Mouse (Mus musculus): ENCODE measurements around the gene Snapin. TPM values are rescaled to one million over a fixed set of nuclear protein-coding genes. Genes with fewer than 3 reads are reported as not detected.

The Snapin gene
- polyA plus RNA-seq, 1 experiment from 2014 or later, result 60.3 TPM

DNA sequence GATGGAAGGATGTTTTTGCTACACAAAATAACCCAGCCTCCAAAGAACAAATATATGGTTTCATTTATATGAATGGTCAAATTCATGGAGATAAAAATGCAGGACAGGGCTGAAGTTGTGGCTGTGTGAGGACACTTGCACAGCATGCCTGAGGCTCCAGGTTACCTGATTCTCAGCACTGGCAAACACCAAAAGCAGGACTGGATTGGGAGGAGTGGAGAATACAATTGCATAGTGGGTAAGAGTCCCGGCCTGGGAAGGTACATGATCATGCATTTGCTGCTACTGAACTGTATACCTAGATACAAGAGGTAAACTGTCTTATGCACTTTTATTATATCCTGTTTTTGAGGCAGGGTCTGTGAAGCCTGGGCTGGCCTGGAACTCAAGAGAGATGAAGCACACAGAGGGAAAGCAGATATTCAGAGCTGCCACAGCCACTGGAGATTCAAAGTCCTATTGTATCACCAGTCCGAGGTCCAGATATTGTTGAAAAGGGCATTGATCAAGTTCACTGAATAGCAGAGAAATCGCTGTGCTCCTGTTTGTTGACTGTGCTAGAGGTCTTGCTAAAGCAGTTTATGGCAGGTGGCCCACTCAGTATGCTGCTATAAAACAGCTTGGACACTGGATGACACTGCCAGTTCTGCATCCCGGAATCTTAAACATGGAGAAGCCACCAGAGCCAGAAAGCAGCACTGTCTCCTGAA, 3.2 kb upstream of the Snapin start:
- WGBS, result 77% methylated on average over 4 of the region's 4 CpGs
- no peak for DNase-seq (ENCODE audit: low spot score)
- peaks cover 48% of the 10 kb centered on the region for H3K36me3 ChIP-seq
- H3K27ac ChIP-seq, result no peak overlapping the region
- peaks cover 9% of the 10 kb centered on the region for H3K4me1 ChIP-seq
- H3K27me3 ChIP-seq (ENCODE audit: low read depth, poor library complexity, severe bottlenecking), result no peaks in the 10 kb centered on the region
- H3K9me3 ChIP-seq (replicated peaks), result no peaks in the 10 kb centered on the region
- no peak overlapping the region for H3K4me3 ChIP-seq

DNA sequence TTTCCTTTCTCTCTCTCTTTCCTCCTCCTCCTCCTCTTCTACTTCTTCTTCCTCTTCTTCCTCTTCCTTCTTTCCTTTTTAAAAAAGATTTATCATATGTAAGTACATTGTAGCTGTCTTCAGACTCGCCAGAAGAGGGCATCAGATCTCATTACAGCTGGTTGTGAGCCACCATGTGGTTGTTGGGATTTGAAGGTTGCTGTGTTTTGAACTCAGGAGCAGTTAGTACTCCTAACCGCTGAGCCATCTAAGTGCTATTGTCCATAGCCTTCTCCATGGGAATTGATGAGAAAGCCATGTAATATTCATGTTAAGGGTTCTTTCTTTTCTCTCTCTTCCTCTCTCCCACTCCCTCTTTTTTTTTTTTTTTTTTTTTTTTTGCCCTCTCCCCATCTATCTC, 517 bp upstream of the Snapin start:
- no peak for DNase-seq (ENCODE audit: low spot score)
- peaks cover 48% of the 10 kb centered on the region for H3K36me3 ChIP-seq

DNA sequence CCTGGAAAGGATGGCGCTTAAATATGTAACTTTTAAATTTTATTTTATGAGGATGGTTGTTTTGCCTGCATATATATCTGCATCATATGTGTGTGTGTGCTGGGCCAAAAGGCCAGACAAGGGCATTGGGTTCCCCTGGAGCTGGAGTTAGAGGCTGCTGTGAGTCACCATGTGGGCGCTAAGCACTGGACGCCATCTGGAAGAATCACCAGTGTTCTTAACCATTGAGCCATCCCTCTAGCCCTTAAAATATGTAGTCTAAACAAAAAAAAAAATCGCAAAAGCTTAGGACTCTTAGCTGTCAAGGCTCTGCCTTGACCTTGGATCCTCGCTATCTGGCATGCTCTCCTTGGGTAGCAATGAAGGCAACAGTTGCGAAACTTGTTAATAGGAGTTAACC, 2.3 kb downstream of the Snapin start:
- Histone ChIP-seq H3K36me3 (peaks cover 59% of the 10 kb centered on the region), H3K27me3 (ENCODE audit: low read depth, poor library complexity, severe bottlenecking) (no peaks in the 10 kb centered on the region), H3K9me3 (replicated peaks) (no peaks in the 10 kb centered on the region), H3K4me1 (peaks cover 9% of the 10 kb centered on the region), H3K4me3 (no peak overlapping the region), H3K27ac (no peak overlapping the region)
- WGBS, result 90% methylated on average over 6 of the region's 6 CpGs
- DNase-seq (ENCODE audit: low spot score), result no peak

More for the DNA sequence above, 517 bp upstream of the Snapin start:
- 36% methylated on average over 2 of the region's 2 CpGs for WGBS
- H3K4me1 ChIP-seq, result peaks cover 9% of the 10 kb centered on the region
- H3K9me3 ChIP-seq (replicated peaks), result no peaks in the 10 kb centered on the region
- H3K27me3 ChIP-seq (ENCODE audit: low read depth, poor library complexity, severe bottlenecking), result no peaks in the 10 kb centered on the region
- H3K27ac ChIP-seq, result no peak overlapping the region
- peak overlapping the region; percentile 73; the same call in 1 of the 2 replicates for H3K4me3 ChIP-seq

DNA sequence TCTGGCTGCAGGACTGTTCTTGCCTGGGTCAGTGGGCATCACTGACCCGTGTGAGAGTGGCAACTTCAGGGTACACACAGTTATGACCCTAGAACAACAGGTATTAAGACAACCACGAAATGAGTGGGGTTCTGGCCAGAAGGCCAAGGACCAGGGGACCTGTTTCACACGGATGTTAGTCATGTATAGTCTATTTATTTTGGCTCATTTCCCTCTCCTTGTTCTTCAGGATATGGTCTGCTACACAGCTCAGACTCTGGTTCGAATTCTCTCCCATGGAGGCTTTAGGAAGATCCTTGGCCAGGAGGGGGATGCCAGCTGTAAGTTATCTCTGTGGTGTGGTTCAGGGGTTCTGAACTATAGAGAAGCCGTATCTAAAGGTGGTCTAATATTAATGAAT, 3.8 kb downstream of the Snapin start:
- H3K36me3 ChIP-seq, result peaks cover 75% of the 10 kb centered on the region
- H3K27me3 ChIP-seq (ENCODE audit: low read depth, poor library complexity, severe bottlenecking), result no peaks in the 10 kb centered on the region
- no peaks in the 10 kb centered on the region for H3K9me3 ChIP-seq (replicated peaks)
- no peak overlapping the region for H3K27ac ChIP-seq
- no peak for DNase-seq (ENCODE audit: low spot score)
- 89% methylated on average over 5 of the region's 5 CpGs for WGBS
- H3K4me1 ChIP-seq, result peaks cover 9% of the 10 kb centered on the region
- H3K4me3 ChIP-seq, result no peak overlapping the region

DNA sequence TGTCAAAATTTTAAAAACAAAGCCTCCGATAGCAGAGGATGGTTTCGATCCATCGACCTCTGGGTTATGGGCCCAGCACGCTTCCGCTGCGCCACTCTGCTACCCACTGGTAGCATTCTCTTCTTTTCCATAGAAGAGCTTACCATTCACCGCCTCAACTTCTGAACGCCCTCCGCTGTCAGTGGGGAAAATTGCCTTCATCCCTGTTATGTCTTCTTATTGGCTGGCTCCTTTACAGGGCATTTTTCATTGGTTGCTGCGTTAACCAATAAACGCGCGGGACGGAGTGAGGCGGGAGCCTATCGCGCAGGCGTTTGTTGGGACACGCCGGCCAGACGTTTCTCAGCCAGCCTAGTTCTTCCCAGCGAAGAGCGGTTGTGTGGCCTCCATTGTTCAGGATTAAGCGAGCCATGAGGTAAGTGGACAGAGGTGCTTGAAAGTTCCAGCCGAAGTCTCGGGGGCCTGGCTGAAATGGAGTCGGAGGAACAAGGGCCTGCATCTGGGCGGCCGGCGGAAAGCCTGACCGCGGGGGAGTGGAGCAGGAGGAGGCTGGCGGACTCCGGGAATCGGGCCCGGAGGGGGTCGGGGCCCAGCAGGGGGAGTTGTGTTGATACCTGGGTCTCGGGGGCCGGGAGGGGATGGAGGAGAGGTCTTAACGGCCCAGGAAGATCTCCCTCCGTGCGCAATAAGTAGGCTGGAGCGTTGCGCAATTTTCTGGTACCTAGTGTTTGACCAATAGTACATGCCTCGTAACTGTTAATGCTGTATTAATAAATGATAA, 14.8 kb downstream of the Snapin start, which contains the start of gene Ilf2:
Gene Ilf2, plus strand, starts transcription at position 296 of the 781 bp plus-strand sequence.
- Histone ChIP-seq H3K27ac (peak within 1 kb of the TSS; percentile 98), H3K9me3 (replicated peaks) (no peaks in the 10 kb centered on the region), H3K4me3 (peak within 1 kb of the TSS; percentile 77), H3K4me1 (peaks cover 7% of the 10 kb centered on the region), H3K27me3 (ENCODE audit: low read depth, poor library complexity, severe bottlenecking) (no peaks in the 10 kb centered on the region), H3K36me3 (peaks cover 39% of the 10 kb centered on the region)
- WGBS, result under 1% methylated on average over 45 of the region's 45 CpGs
- DNase-seq (ENCODE audit: low spot score), result peak; percentile 96

DNA sequence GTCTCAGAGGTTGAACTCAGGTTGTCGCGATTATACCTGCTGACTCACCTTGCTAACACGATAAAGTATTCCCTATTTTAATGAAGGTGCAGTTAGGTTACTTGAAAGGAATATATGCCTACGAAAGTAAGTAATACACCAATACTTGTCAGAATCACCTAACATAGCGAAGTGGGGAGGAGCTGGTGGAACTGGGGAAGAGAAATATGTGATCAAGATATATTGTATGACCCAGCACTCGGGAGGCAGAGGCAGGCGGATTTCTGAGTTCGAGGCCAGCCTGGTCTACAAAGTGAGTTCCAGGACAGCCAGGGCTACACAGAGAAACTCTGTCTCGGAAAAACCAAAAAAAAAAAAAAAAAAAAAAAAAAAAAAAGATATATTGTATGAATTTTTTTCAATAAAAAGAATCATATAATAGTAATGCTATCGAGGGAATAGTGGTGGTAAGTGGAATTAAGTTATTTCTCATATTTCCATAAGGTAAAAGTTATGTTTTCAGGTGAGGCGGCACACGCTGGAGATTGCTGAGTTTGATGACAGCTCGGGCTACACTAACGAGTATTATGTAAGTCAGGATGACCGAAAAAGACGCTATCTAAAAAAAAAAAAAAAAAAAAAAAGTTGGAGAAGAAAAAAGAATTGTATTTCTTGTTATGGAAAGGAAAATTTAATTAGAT, 15.5 kb downstream of the Snapin start:
- peak overlapping the region; percentile 34 for H3K4me3 ChIP-seq
- WGBS, result 44% methylated on average over 16 of the region's 16 CpGs
- no peak for DNase-seq (ENCODE audit: low spot score)

DNA sequence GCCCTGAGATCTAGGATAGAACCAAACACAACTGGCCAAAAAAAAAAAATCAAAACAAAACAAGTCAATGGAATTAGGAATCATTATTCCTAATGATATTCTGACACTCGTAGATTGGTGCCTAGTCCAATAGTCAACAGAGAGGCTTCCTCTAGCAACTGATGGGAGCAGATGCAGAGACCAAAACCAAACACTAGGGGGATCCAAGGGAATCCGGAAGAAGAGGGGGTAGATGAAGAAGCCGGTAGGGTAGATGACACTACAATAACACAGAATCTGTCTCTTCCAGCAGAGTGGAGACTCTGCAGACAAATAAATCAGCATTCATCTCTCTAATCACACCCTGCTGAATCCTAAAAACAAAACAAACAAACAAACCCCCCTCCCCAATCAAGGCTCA, 18.6 kb downstream of the Snapin start:
- Histone ChIP-seq H3K4me3 (no peak overlapping the region), H3K4me1 (peaks cover 5% of the 10 kb centered on the region), H3K27ac (no peak overlapping the region), H3K27me3 (ENCODE audit: low read depth, poor library complexity, severe bottlenecking) (0 out of 2 replicates have a peak, but pooled peaks cover 4% of the 10 kb centered on the region), H3K9me3 (replicated peaks) (no peaks in the 10 kb centered on the region), H3K36me3 (peaks cover under 1% of the 10 kb centered on the region)
- no peak for DNase-seq (ENCODE audit: low spot score)
- WGBS, result 38% methylated on average over 3 of the region's 3 CpGs

More for the DNA sequence above, 15.5 kb downstream of the Snapin start:
- no peaks in the 10 kb centered on the region for H3K27me3 ChIP-seq (ENCODE audit: low read depth, poor library complexity, severe bottlenecking)
- no peaks in the 10 kb centered on the region for H3K9me3 ChIP-seq (replicated peaks)
- peaks cover 7% of the 10 kb centered on the region for H3K4me1 ChIP-seq
- H3K27ac ChIP-seq, result no peak overlapping the region
- peaks cover 31% of the 10 kb centered on the region for H3K36me3 ChIP-seq

DNA sequence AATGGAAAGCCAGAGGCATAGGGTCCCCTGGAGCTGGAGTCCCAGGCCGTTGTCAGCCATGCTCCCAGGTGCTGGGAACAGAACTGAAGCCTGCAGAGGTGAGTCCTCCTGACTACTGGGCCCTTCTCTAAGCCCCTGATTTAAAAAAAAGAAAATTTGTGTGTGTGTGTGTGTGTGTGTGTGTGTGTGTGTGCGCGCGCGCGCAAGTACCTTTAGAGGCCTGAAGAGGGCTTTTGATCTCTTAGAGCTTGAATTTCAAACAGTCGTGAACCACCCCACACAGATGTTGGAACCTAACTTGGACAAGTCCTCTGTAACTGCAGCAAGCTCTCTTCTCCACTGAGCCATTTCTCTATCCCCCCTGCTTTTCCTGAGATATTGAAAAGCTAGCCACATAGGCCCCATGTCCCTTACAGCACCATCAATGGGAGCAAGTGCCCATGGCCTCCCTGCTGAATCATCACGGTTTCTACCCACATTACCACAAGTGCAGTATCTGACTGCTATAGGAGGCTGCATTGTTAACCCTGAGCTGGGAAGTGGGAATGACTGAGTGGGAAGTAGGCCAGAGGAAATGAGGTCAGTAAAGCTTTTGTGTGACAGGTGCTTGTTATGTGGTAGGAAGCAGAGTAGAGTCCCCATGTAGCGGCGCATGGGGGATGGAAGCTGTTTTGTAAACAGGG, 23.1 kb downstream of the Snapin start:
- DNase-seq (ENCODE audit: low spot score), result no peak
- H3K9me3 ChIP-seq (replicated peaks), result no peaks in the 10 kb centered on the region
- no peak overlapping the region for H3K4me3 ChIP-seq
- H3K27ac ChIP-seq, result no peak overlapping the region
- peaks cover 22% of the 10 kb centered on the region for H3K4me1 ChIP-seq
- H3K36me3 ChIP-seq, result no peaks in the 10 kb centered on the region
- 91% methylated on average over 10 of the region's 10 CpGs for WGBS
- H3K27me3 ChIP-seq (ENCODE audit: low read depth, poor library complexity, severe bottlenecking), result peaks cover 40% of the 10 kb centered on the region

DNA sequence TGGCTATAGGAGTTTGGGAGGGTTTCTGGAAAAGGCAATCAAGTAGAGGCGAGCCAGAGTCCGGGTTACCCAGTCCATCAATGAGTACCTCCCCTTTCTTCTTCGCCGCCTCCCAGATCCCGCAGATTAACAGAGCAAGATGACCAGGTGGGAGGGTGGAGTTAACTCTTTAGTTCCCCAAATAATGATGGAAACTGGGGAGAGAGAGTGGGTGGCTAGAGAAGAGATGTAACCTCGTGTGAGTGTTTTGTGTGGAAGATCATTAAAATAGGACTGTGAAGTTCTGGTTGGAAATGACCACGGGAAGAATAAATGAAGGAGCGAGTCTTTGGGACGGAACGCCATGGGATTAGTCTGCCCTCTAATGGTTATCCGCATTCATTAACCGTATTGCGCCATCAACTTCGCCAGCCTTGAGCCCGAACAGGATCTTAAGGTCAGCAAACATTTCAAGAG, 24.5 kb downstream of the Snapin start:
- Histone ChIP-seq H3K4me1 (peaks cover 22% of the 10 kb centered on the region), H3K27ac (peak overlapping the region; percentile 68; the same call in 1 of the 2 replicates), H3K9me3 (replicated peaks) (no peaks in the 10 kb centered on the region), H3K27me3 (ENCODE audit: low read depth, poor library complexity, severe bottlenecking) (peaks cover 53% of the 10 kb centered on the region), H3K36me3 (no peaks in the 10 kb centered on the region), H3K4me3 (peak overlapping the region; percentile 58)
- peak; percentile 66 for DNase-seq (ENCODE audit: low spot score)
- under 1% methylated on average over 15 of the region's 15 CpGs for WGBS

DNA sequence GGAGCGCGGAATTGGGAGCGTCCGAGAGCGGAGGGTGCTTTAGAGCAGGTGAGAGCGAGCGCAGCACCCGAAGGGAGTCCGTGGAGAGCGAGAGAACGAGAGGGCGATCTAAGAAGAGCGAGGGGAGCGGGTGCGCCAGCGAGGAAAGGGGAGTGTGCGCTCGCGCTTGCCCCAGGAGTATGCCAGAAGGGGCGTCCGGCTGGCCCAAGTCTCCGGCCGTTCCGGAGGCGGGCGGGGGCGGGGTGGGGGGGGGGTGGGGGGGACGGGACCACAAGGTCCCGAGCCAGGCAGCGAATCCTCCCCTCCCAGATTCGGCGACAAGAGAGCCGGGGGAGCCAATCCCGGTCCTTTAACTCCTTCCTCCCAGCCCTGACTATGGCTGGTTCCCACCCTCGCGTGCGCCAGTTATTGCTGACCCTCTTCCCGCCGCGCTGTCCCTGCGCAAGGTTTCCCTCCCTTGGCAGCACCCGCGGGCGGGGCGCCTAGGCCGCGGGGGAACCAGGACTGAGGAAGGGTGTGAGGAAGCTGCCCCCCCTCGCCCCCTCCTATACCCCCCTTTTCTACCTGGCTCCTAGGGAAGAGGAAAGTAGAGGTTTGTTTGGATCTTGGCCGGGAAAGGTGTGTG, 25.0 kb downstream of the Snapin start, which contains the start of gene Npr1:
Gene Npr1, minus strand, starts transcription at position 181 of the 625 bp plus-strand sequence.
- Histone ChIP-seq H3K36me3 (no peaks in the 10 kb centered on the region), H3K4me3 (peak within 1 kb of the TSS; percentile 58), H3K27ac (peak within 1 kb of the TSS; percentile 68), H3K27me3 (ENCODE audit: low read depth, poor library complexity, severe bottlenecking) (peaks cover 59% of the 10 kb centered on the region), H3K9me3 (replicated peaks) (no peaks in the 10 kb centered on the region), H3K4me1 (peaks cover 22% of the 10 kb centered on the region)
- peak; percentile 69 for DNase-seq (ENCODE audit: low spot score)
- under 1% methylated on average over 43 of the region's 49 CpGs for WGBS

DNA sequence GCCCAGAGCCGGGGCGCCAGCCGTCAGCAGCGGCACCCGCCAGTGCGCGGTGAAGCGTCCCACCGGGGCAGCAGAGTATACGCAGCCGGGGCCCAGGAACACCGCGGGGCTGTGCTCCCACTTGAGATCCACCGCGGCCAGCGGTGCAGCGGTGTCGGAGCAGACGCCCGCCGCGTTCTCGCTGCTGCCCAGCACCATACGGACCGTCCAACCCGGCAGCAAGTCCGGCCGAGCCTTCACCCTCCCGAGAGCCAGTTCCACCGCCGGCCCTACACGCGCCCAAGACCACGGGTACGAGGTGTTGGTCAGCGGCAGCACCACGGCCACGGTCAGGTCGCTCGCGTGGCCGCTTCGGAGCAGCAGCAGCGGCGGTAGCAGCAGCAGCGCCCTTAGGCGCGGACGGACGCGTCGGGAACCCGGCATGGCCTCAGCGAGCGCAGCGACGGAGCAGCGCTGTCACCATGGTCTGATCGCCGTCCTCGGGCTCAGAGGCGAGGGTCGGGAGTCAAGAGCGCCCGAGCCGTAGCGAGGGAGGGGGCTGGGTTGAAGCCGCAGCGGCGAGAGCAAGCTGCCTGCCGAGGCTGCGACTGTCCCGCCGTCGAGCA, 25.6 kb downstream of the Snapin start:
- peak; percentile 68 for DNase-seq (ENCODE audit: low spot score)
- Histone ChIP-seq H3K27me3 (ENCODE audit: low read depth, poor library complexity, severe bottlenecking) (peaks cover 65% of the 10 kb centered on the region), H3K27ac (peak overlapping the region; percentile 68)

More for the DNA sequence above, 25.6 kb downstream of the Snapin start:
- peaks cover 22% of the 10 kb centered on the region for H3K4me1 ChIP-seq
- peak overlapping the region; percentile 58 for H3K4me3 ChIP-seq
- WGBS, result 2% methylated on average over 75 of the region's 75 CpGs
- no peaks in the 10 kb centered on the region for H3K9me3 ChIP-seq (replicated peaks)
- H3K36me3 ChIP-seq, result no peaks in the 10 kb centered on the region
